Mouse (Mus musculus): ENCODE data around the gene Aes. TPM values are rescaled to one million over a fixed set of nuclear protein-coding genes. Genes with fewer than 3 reads are reported as not detected.

The Aes gene
- polyA plus RNA-seq, 1 experiment from 2014 or later = 515 TPM

- no peaks in the 10 kb centered on the region for H3K36me3 ChIP-seq (ENCODE audit: control insufficient read depth, insufficient read depth, low read length)
- peaks cover 40% of the 10 kb centered on the region for H3K4me1 ChIP-seq (replicated peaks; ENCODE audit: control insufficient read depth, insufficient read depth, low read length)
- H3K27me3 ChIP-seq (replicated peaks; ENCODE audit: control insufficient read depth, insufficient read depth, low read length) = peaks cover 16% of the 10 kb centered on the region
- H3K9me3 ChIP-seq (ENCODE audit: control insufficient read depth, low read length) = no peaks in the 10 kb centered on the region
- peak within 1 kb of the TSS; percentile 77 for H3K4me2 ChIP-seq (ENCODE audit: low read length)
- peak within 1 kb of the TSS; percentile 55 for H3K4me3 ChIP-seq (ENCODE audit: low read depth, low read length)
- 23% methylated on average over 10 of the region's 10 CpGs for WGBS
- H3K27ac ChIP-seq (ENCODE audit: low read depth) = no peak within 1 kb of the TSS; the same call in 1 of the 2 replicates
- ATAC-seq (replicated peaks; ENCODE audit: low FRiP score, low TSS enrichment, low read depth) (no peak), DNase-seq (ENCODE audit: low spot score) (no peak)
- peak within 1 kb of the TSS; percentile 48 for H3K9ac ChIP-seq (ENCODE audit: low read length)
Observed at GRCm38 (mm10) chr10:81574081-81575056, 15.1 kb downstream of the Aes start, which contains the start of gene Tle2. Gene Tle2, plus strand, starts transcription at chr10:81574561.

GRCm38 (mm10) chr10:81575208-81575631 is 15.9 kb downstream of the Aes start:
- Histone ChIP-seq H3K4me1 (replicated peaks; ENCODE audit: control insufficient read depth, insufficient read depth, low read length) (peaks cover 31% of the 10 kb centered on the region), H3K9ac (ENCODE audit: low read length) (peak overlapping the region; percentile 48), H3K4me3 (ENCODE audit: low read depth, low read length) (peak overlapping the region; percentile 55), H3K9me3 (ENCODE audit: control insufficient read depth, low read length) (no peaks in the 10 kb centered on the region), H3K4me2 (ENCODE audit: low read length) (peak overlapping the region; percentile 77), H3K27ac (ENCODE audit: low read depth) (no peak overlapping the region), H3K36me3 (ENCODE audit: control insufficient read depth, insufficient read depth, low read length) (no peaks in the 10 kb centered on the region), H3K27me3 (replicated peaks; ENCODE audit: control insufficient read depth, insufficient read depth, low read length) (peaks cover 17% of the 10 kb centered on the region)
- DNase-seq (ENCODE audit: low spot score) (peak; percentile 71), ATAC-seq (replicated peaks; ENCODE audit: low FRiP score, low TSS enrichment, low read depth) (no peak)
- under 1% methylated on average over 29 of the region's 30 CpGs for WGBS

- ATAC-seq (replicated peaks; ENCODE audit: low FRiP score, low TSS enrichment, low read depth) (no peak), DNase-seq (ENCODE audit: low spot score) (no peak)
- Histone ChIP-seq H3K9me3 (ENCODE audit: control insufficient read depth, low read length) (no peaks in the 10 kb centered on the region), H3K4me3 (ENCODE audit: low read depth, low read length) (peak overlapping the region; percentile 55), H3K27me3 (replicated peaks; ENCODE audit: control insufficient read depth, insufficient read depth, low read length) (peaks cover 19% of the 10 kb centered on the region), H3K36me3 (ENCODE audit: control insufficient read depth, insufficient read depth, low read length) (no peaks in the 10 kb centered on the region), H3K27ac (ENCODE audit: low read depth) (no peak overlapping the region), H3K4me1 (replicated peaks; ENCODE audit: control insufficient read depth, insufficient read depth, low read length) (peaks cover 27% of the 10 kb centered on the region), H3K4me2 (ENCODE audit: low read length) (peak overlapping the region; percentile 77), H3K9ac (ENCODE audit: low read length) (peak overlapping the region; percentile 48)
- WGBS = 0% methylated on average over 6 of the region's 6 CpGs
Observed at GRCm38 (mm10) chr10:81575695-81576094, 16.4 kb downstream of the Aes start.

GRCm38 (mm10) chr10:81579967-81580366 is 20.7 kb downstream of the Aes start:
- Histone ChIP-seq H3K9me3 (ENCODE audit: control insufficient read depth, low read length) (no peaks in the 10 kb centered on the region), H3K36me3 (ENCODE audit: control insufficient read depth, insufficient read depth, low read length) (0 out of 2 replicates have a peak, but pooled peaks cover 4% of the 10 kb centered on the region), H3K27ac (ENCODE audit: low read depth) (no peak overlapping the region), H3K9ac (ENCODE audit: low read length) (no peak overlapping the region), H3K4me2 (ENCODE audit: low read length) (no peak overlapping the region), H3K27me3 (replicated peaks; ENCODE audit: control insufficient read depth, insufficient read depth, low read length) (peaks cover 16% of the 10 kb centered on the region), H3K4me3 (ENCODE audit: low read depth, low read length) (no peak overlapping the region), H3K4me1 (replicated peaks; ENCODE audit: control insufficient read depth, insufficient read depth, low read length) (peaks cover 8% of the 10 kb centered on the region)
- WGBS = 75% methylated on average over 4 of the region's 4 CpGs
- no peak for DNase-seq (ENCODE audit: low spot score)
- no peak for ATAC-seq (replicated peaks; ENCODE audit: low FRiP score, low TSS enrichment, low read depth)

- H3K36me3 ChIP-seq (ENCODE audit: control insufficient read depth, insufficient read depth, low read length) = 0 out of 2 replicates have a peak, but pooled peaks cover 4% of the 10 kb centered on the region
- H3K4me1 ChIP-seq (replicated peaks; ENCODE audit: control insufficient read depth, insufficient read depth, low read length) = peaks cover 6% of the 10 kb centered on the region
- no peak overlapping the region for H3K9ac ChIP-seq (ENCODE audit: low read length)
- DNase-seq (ENCODE audit: low spot score) = no peak
- WGBS = 48% methylated on average over 25 of the region's 25 CpGs
- no peak overlapping the region for H3K4me3 ChIP-seq (ENCODE audit: low read depth, low read length)
- H3K27me3 ChIP-seq (replicated peaks; ENCODE audit: control insufficient read depth, insufficient read depth, low read length) = peaks cover 16% of the 10 kb centered on the region
- H3K4me2 ChIP-seq (ENCODE audit: low read length) = no peak overlapping the region
- H3K27ac ChIP-seq (ENCODE audit: low read depth) = no peak overlapping the region
- H3K9me3 ChIP-seq (ENCODE audit: control insufficient read depth, low read length) = no peaks in the 10 kb centered on the region
- ATAC-seq (replicated peaks; ENCODE audit: low FRiP score, low TSS enrichment, low read depth) = no peak
Observed at GRCm38 (mm10) chr10:81580441-81581070, 21.3 kb downstream of the Aes start.

GRCm38 (mm10) chr10:81583347-81583746 is 24.1 kb downstream of the Aes start:
- Histone ChIP-seq H3K27ac (ENCODE audit: low read depth) (no peak overlapping the region), H3K27me3 (replicated peaks; ENCODE audit: control insufficient read depth, insufficient read depth, low read length) (0 out of 2 replicates have a peak, but pooled peaks cover 6% of the 10 kb centered on the region), H3K4me2 (ENCODE audit: low read length) (no peak overlapping the region), H3K4me3 (ENCODE audit: low read depth, low read length) (no peak overlapping the region), H3K36me3 (ENCODE audit: control insufficient read depth, insufficient read depth, low read length) (0 out of 2 replicates have a peak, but pooled peaks cover 9% of the 10 kb centered on the region), H3K9ac (ENCODE audit: low read length) (no peak overlapping the region), H3K9me3 (ENCODE audit: control insufficient read depth, low read length) (no peaks in the 10 kb centered on the region), H3K4me1 (replicated peaks; ENCODE audit: control insufficient read depth, insufficient read depth, low read length) (no peaks in the 10 kb centered on the region)
- 59% methylated on average over 6 of the region's 6 CpGs for WGBS
- ATAC-seq (replicated peaks; ENCODE audit: low FRiP score, low TSS enrichment, low read depth) (no peak), DNase-seq (ENCODE audit: low spot score) (no peak)

- Histone ChIP-seq H3K27me3 (replicated peaks; ENCODE audit: control insufficient read depth, insufficient read depth, low read length) (peaks cover 11% of the 10 kb centered on the region), H3K4me1 (replicated peaks; ENCODE audit: control insufficient read depth, insufficient read depth, low read length) (no peaks in the 10 kb centered on the region), H3K9ac (ENCODE audit: low read length) (no peak overlapping the region), H3K27ac (ENCODE audit: low read depth) (no peak overlapping the region), H3K4me3 (ENCODE audit: low read depth, low read length) (no peak overlapping the region), H3K9me3 (ENCODE audit: control insufficient read depth, low read length) (no peaks in the 10 kb centered on the region), H3K36me3 (ENCODE audit: control insufficient read depth, insufficient read depth, low read length) (0 out of 2 replicates have a peak, but pooled peaks cover 11% of the 10 kb centered on the region), H3K4me2 (ENCODE audit: low read length) (no peak overlapping the region)
- ATAC-seq (replicated peaks; ENCODE audit: low FRiP score, low TSS enrichment, low read depth) (no peak), DNase-seq (ENCODE audit: low spot score) (no peak)
- 62% methylated on average over 7 of the region's 7 CpGs for WGBS
Observed at GRCm38 (mm10) chr10:81588739-81589138, 29.5 kb downstream of the Aes start.

GRCm38 (mm10) chr10:81591846-81592245 is 32.6 kb downstream of the Aes start:
- 0 out of 2 replicates have a peak, but pooled peaks have one; percentile 6 for ATAC-seq (replicated peaks; ENCODE audit: low FRiP score, low TSS enrichment, low read depth)
- WGBS = 63% methylated on average over 9 of the region's 9 CpGs

More at GRCm38 (mm10) chr10:81591846-81592245, 32.6 kb downstream of the Aes start:
- H3K4me3 ChIP-seq (ENCODE audit: low read depth, low read length) = no peak overlapping the region
- DNase-seq (ENCODE audit: low spot score) = no peak
- peaks cover 23% of the 10 kb centered on the region for H3K27me3 ChIP-seq (replicated peaks; ENCODE audit: control insufficient read depth, insufficient read depth, low read length)
- no peak overlapping the region for H3K4me2 ChIP-seq (ENCODE audit: low read length)
- H3K4me1 ChIP-seq (replicated peaks; ENCODE audit: control insufficient read depth, insufficient read depth, low read length) = peaks cover 17% of the 10 kb centered on the region
- no peak overlapping the region for H3K9ac ChIP-seq (ENCODE audit: low read length)
- no peaks in the 10 kb centered on the region for H3K9me3 ChIP-seq (ENCODE audit: control insufficient read depth, low read length)
- H3K36me3 ChIP-seq (ENCODE audit: control insufficient read depth, insufficient read depth, low read length) = 0 out of 2 replicates have a peak, but pooled peaks cover 11% of the 10 kb centered on the region
- H3K27ac ChIP-seq (ENCODE audit: low read depth) = no peak overlapping the region
